Mouse (Mus musculus) heart, postnatal 0 days (tissue): Measurements from ENCODE around the gene Sos2. TPM values are rescaled to one million over a fixed set of nuclear protein-coding genes. Genes with fewer than 3 reads are reported as not detected.
"Not testable (repeated sequence)": the region's sequence is repeated elsewhere in the genome, so short reads cannot be mapped to it uniquely, and the experiment has no call there.

Experiments
- ATAC-seq: fragments of 200-750 bp; cut with Nextera tagmentation; 2 replicates; pipeline ENCODE4 v1.8.0; 2017; ENCODE audit warnings: low read depth, moderate number of reproducible peaks, moderate library complexity; ENCODE audit not compliant: insufficient read depth
- DNase-seq: peaks from one replicate; pipeline ENCODE4 v3.0.0-alpha.2; 2016; ENCODE audit warnings: low spot score
- H3K27ac ChIP-seq: fragments of 300-500 bp; sonication (generic); 2 replicates; pipeline ENCODE4 v1.5.1; 2014; ENCODE audit warnings: low read depth, mild to moderate bottlenecking
- H3K27me3 ChIP-seq: fragments of 300-500 bp; sonication (generic); 2 replicates; pipeline ENCODE4 v1.6.1; 2014; ENCODE audit warnings: low read length, mixed read lengths; ENCODE audit not compliant: control insufficient read depth, insufficient read depth
- H3K36me3 ChIP-seq: fragments of 300-500 bp; sonication (generic); replicated peaks from 2 replicates; pipeline ENCODE4 v1.6.1; 2014; ENCODE audit warnings: low read length, mixed read lengths; ENCODE audit not compliant: control insufficient read depth, insufficient read depth
- H3K4me1 ChIP-seq: fragments of 300-500 bp; sonication (generic); 2 replicates; pipeline ENCODE4 v1.6.1; 2014; ENCODE audit warnings: antibody characterized with exemption; ENCODE audit not compliant: control insufficient read depth, insufficient read depth
- H3K4me2 ChIP-seq: fragments of 300-500 bp; sonication (generic); 2 replicates; pipeline ENCODE4 v1.6.1; 2014; ENCODE audit warnings: low read depth, mild to moderate bottlenecking, low read length, moderate library complexity
- H3K4me3 ChIP-seq: fragments of 300-500 bp; sonication (generic); 2 replicates; pipeline ENCODE4 v1.5.1; 2014; ENCODE audit warnings: low read depth, low read length
- H3K9ac ChIP-seq: fragments of 300-500 bp; sonication (generic); replicated peaks from 2 replicates; pipeline ENCODE4 v1.6.1; 2014; ENCODE audit warnings: low read depth, low read length, mixed read lengths
- H3K9me3 ChIP-seq: fragments of 300-500 bp; sonication (generic); replicated peaks from 2 replicates; pipeline ENCODE4 v1.6.1; 2016; ENCODE audit warnings: low read length; ENCODE audit not compliant: control insufficient read depth
- CTCF ChIP-seq: IDR thresholded peaks from 2 replicates; pipeline ENCODE4 v1.5.1; 2016; ENCODE audit warnings: antibody characterized with exemption, control low read depth, low read depth
- EP300 ChIP-seq: IDR thresholded peaks from 2 replicates; pipeline ENCODE4 v1.6.1; 2016; ENCODE audit warnings: antibody characterized with exemption, low read depth
- WGBS: fragments of 180-500 bp; shearing (Covaris S2); extraction: QIAGEN DNeasy Blood & Tissue Kit; methylation state at CpG from one replicate; pipeline ENCODE4 v1.1.7; 2014; 5-methylcytosine and 5-hydroxymethylcytosine counted together
- polyA plus RNA-seq: library from polyadenylated mRNA; unstranded; fragments of >200 nt; fragmentation: Nextera tagmentation; extraction: Ambion mirVana; gene quantifications from 2 replicates; pipeline ENCODE4 v1.2.1, GENCODE M21; 2015
- total RNA-seq: library from RNA; depleted of rRNA; stranded (reverse); fragments of >200 nt; gene quantifications from 2 replicates; pipeline ENCODE4 v1.2.3, GENCODE M21; 2014; ENCODE audit warnings: low replicate concordance

The Sos2 gene
- total and polyA plus RNA-seq, 2 experiments from 2014 or later: 5.2 to 10.8 TPM

GRCm38 (mm10) chr12:69573916-69574881 lies 107.5 kb downstream of the Sos2 start:
- Histone ChIP-seq H3K4me2 (peak overlapping the region; percentile 58), H3K9me3 (no peaks in the 10 kb centered on the region), H3K27ac (peak overlapping the region; percentile 33; the same call in 1 of the 2 replicates), H3K9ac (peak overlapping the region; percentile 50; the same call in 1 of the 2 replicates), H3K27me3 (no peaks in the 10 kb centered on the region), H3K4me3 (peak overlapping the region; percentile 46), H3K36me3 (peaks cover 28% of the 10 kb centered on the region), H3K4me1 (0 out of 2 replicates have a peak, but pooled peaks cover 2% of the 10 kb centered on the region)
- ATAC-seq (peak; percentile 54; the same call in 1 of the 2 replicates), DNase-seq (peak; percentile 85)
- no peak for TF ChIP-seq EP300
- peak; percentile 78 for TF ChIP-seq CTCF
- WGBS: 15% methylated on average over 17 of the region's 17 CpGs

DNA sequence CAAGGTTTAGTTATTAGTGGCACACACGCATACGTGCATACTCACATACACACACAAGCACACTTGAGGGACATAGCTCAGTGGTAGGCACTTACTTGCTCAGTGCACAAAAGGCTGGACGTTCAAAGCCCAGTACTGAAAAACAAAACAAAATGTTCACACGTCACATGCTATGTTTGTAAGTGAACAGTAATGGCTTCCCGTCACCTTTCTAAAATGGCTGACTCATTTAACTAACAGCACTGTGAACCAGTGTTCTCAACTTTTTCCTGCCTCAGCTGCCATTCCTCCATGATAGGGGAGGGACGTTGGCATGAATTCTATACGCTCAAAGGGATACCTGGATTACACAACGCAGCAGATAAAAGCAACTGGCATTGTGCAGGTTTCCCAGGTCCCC lies 108.4 kb downstream of the Sos2 start:
- Histone ChIP-seq H3K4me2 (no peak overlapping the region), H3K27ac (no peak overlapping the region), H3K36me3 (peaks cover 20% of the 10 kb centered on the region), H3K4me1 (0 out of 2 replicates have a peak, but pooled peaks cover 2% of the 10 kb centered on the region), H3K27me3 (no peaks in the 10 kb centered on the region), H3K9ac (no peak overlapping the region), H3K9me3 (no peaks in the 10 kb centered on the region), H3K4me3 (no peak overlapping the region)
- DNase-seq (no peak), ATAC-seq (no peak; the same call in 1 of the 2 replicates)
- TF ChIP-seq EP300 (no peak), CTCF (no peak)
- WGBS: 93% methylated on average over 8 of the region's 8 CpGs

DNA sequence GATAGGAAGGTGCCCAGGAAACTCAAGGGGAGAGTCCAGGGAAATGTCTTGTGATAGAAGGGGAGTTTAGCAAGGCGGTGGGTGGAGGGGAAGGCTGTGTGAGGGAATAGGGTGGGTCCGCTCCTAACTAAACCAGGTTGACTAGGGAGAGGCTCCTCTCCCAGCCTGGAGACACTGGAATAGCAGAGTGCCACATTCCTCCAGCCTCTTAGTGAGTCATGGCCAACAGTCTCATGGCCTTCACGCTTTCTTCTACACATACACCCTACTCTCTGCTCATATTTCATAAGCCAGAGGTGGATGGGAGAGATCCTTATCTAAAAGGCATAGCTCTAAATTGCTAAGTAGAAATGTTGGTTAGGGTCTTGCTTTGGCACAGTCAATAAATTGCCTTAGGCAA lies 111.7 kb downstream of the Sos2 start:
- TF ChIP-seq EP300 (no peak), CTCF (no peak)
- 85% methylated on average over 3 of the region's 3 CpGs for WGBS
- Histone ChIP-seq H3K4me3 (no peak overlapping the region), H3K4me1 (peaks cover 10% of the 10 kb centered on the region; the same call in 1 of the 2 replicates), H3K9ac (no peak overlapping the region), H3K27ac (no peak overlapping the region), H3K36me3 (no peaks in the 10 kb centered on the region), H3K27me3 (no peaks in the 10 kb centered on the region), H3K4me2 (no peak overlapping the region), H3K9me3 (no peaks in the 10 kb centered on the region)
- no peak for DNase-seq
- no peak for ATAC-seq

GRCm38 (mm10) chr12:69568266-69568665 lies 113.4 kb downstream of the Sos2 start:
- Histone ChIP-seq H3K36me3 (no peaks in the 10 kb centered on the region), H3K4me1 (peaks cover 10% of the 10 kb centered on the region; the same call in 1 of the 2 replicates), H3K4me3 (no peak overlapping the region), H3K4me2 (no peak overlapping the region), H3K9ac (no peak overlapping the region), H3K27ac (no peak overlapping the region), H3K9me3 (no peaks in the 10 kb centered on the region), H3K27me3 (no peaks in the 10 kb centered on the region)
- WGBS: 53% methylated on average over 3 of the region's 3 CpGs
- no peak for TF ChIP-seq CTCF
- no peak for TF ChIP-seq EP300
- ATAC-seq: no peak
- no peak for DNase-seq

DNA sequence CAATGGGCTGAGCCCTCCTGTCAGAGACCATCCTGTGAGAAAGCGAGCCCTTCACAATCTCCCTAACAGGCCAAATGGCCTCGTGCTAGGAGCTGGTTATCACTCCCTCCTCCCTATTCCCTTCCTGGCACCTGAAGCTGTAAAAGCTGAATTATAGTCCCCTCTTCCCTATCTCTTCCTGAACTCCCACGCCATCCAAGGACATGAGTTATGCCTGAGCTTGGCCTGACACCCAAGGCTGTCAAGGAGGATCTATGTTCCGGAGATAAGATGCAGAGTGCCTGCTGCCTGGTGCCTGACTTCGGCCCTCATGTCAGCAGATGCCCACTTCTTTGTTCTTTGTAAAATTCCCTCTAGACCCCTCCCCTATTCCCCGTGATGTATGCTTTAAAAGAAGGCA lies 120.6 kb downstream of the Sos2 start:
- H3K4me2 ChIP-seq, H3K27me3 ChIP-seq, H3K9ac ChIP-seq, DNase-seq, H3K4me1 ChIP-seq, H3K36me3 ChIP-seq, ATAC-seq, H3K27ac ChIP-seq, H3K4me3 ChIP-seq, H3K9me3 ChIP-seq: not testable (repeated sequence)
- WGBS: 74% methylated on average over 6 of the region's 6 CpGs
